Mouse (Mus musculus) cerebellum, adult 11 months (tissue): Measurements from ENCODE around the gene Svop.

Experiments
- DNase-seq: peaks from one replicate; pipeline ENCODE4 v3.0.0; 2022

The Svop gene

DNA sequence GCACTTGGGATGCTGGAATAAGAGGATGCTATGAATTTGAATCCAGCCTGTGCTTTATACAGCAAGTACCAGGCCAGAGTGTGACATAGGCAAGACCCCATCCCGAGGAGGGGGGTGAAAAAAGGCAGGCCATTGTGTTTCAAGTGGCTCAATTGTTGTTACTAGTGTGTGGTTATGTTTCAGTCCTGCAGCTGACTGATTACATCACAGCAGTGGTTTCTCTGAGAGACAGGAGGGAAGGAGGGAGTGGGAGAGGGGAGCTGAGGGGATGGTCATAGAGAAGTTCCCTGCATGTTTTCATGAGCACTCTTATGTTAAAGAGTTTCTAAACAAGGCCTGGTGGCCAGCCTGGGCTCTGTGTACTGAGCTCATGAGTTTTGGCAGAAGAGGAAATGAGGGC lies 11.4 kb upstream of the Svop start:
- no peak for DNase-seq

DNA sequence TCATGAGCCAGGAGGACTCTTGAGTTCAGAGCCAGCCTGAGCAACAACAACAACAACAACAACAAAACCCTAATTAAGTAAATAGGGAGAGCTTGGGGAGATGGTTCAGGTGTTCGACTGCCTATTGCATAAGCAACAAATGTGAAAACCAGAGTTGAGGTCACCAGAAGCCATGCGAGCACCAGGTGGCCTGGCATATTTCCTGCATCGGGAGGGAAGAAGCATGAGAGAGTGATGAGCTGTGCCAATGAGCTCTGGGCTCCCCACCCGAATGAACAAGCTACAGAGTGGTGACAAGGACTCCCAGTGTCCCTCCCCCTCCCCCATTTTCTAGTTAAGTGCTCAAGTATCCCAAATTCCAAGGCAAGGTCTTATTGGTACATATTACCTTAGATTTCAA lies 10.5 kb upstream of the Svop start:
- DNase-seq = no peak

- no peak for DNase-seq
Measured at GRCm38 (mm10) chr5:114100390-114101099, 9.2 kb upstream of the Svop start.

DNA sequence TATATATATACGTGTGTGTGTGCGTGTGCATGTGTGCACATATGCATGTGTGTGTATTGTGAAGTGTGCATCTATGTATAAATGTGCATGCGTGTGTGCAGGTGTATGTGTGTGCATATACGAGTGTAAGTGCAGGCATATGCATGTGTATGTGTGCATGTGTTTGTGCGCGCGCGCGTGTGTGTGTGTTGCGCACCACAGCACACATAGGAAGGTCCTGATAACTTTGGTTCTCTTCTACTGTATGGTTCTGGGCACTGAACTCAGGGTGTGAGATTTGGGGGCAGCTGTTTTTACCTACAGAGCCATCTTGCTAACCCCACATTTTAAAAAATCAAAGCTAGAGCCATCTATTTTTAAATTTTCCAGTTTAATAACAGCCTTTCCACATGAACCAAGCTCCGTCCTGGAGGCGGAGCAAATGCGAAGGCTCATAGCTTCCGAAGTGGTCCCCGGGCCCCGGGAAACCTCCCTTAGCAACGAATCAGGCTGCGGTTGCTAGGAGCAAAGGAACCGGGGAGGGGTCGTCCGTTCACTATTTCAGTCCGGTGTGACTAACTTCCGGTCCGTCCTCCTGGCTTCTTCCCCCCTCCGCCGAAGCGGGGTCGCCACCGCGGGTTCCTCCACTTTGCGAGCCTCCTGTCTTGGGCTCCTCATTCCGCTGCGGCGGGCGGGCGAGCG lies 8.5 kb upstream of the Svop start:
- peak; percentile 91 for DNase-seq

GRCm38 (mm10) chr5:114090421-114091013 lies 853 bp downstream of the Svop start:
- no peak for DNase-seq

DNA sequence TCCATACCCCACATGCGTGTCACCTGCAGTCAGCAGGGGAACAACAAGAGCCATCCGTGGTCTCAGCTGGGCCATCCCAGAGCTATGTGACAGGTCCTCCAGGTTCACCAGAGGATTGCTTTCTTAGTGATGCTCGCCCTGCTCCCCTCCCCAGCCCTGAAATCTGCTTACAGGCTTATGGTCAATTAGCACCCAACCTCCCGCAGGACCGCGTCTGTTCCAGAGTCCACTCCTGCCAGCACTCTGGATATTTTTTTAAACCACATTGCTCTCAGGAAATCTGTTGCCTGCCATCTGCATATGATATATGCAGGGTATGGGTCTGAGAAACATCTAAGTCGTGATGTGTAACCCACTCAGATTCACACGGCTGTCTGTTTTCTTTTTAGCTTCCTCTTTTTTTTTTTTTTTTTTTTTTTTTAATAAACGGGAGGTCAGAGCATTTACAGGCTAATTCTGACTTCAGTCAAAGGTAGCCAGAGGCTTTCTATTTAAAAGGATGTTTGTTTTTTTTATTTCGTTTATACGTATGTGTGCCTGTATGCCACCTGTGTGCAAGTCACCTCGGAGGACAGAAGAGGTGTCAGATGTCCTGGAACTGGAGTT lies 3.4 kb downstream of the Svop start:
- peak; percentile 61 for DNase-seq

DNA sequence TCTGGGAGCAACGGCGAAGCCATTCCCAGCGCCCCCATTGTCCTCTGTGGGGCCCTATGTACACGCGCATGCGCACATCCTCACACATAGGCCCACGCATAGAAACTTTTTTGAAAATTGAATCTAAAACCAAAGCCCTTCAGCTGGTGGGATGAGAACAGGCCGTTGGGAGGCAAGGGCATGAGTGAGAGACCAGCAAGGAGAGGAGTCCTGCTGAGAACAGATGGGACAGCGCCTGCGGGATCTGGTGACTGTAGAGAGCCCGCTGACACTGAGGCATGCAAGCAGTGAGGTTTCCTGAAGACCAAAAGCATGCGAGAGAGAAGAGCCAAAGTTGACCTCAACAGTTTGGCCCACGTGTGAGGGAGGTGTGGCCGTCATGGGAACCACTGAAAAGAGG lies 5.9 kb downstream of the Svop start:
- peak; percentile 50 for DNase-seq

DNA sequence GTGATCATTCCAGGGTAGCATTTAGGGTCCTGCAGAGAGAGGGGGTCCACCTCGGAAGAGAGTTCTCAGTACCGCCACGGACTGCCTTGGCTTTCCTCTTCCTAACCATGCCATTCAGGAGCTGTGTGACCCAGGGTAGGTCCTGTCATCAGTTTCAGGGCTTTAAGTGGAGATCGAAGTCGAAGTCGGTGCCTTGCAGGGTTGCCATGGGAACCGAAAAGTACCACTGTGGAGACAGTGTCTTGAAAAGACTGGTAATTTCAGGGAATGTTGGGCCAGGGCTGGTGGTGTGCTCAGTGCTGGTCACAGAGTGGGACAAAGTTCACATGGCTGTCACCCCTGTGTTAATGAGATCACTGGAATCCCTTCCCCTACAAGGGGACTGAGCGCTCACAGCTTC lies 14.4 kb downstream of the Svop start:
- DNase-seq = no peak

- DNase-seq = no peak
Measured at GRCm38 (mm10) chr5:114072262-114072661, 19.1 kb downstream of the Svop start.

DNA sequence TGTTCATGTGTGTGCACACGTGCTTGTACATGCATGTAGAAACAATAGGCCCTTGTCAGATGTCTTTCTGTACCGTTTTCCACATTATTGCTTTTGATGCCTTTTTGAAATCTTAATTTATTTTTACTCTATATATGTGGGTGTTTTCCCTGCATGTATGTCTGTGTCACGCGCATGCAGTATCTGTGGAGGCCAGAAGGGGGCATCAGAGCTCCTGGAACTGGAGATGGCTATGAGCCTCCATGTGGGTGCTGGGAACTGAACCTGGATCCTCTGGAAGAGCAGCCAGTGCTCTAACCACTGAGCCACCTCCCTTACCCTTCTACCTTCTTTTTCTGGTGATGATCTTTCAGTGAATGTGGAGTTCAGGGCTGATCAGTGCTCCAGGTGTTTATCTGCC lies 20.5 kb downstream of the Svop start:
- DNase-seq = no peak

GRCm38 (mm10) chr5:114067982-114068381 lies 23.4 kb downstream of the Svop start:
- no peak for DNase-seq

DNA sequence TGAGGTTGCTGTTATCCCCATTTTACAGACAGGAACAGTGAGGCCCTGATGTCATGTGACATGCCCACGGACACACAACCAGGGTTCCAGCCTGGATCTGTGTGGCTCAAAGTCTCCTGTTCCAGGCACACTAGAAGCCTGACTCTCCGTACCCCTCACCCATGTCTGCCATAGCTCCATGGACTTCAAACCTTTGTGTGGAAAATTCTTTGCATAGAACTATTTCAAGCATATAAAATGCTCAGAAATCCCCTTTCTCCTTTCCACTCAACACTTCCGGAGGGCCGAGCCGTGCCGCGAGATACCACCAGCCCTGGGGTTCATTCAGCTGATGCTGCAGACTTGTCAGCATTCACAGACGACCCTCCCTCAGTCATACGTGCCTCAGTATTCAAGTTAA lies 23.8 kb downstream of the Svop start:
- no peak for DNase-seq

DNA sequence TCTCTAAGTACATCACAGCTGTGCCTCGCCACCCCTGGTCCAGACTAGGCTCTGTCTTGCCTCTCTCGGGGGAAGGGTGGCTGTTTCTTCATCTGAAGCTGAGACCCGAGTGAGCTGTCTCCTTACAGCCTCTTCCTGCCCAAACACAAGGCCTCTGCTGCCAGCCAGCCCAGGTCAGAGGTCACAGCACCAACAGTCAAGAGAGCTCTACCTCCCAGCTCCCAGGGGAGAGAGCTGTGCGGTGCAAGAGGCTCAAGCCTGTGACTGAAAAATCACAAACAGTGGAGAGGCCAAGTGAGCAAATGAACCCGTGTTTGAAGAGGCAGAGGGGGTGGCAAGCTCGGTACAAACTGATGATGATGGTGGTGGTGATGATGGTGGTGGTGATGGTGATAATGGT lies 24.8 kb downstream of the Svop start:
- DNase-seq = no peak

DNA sequence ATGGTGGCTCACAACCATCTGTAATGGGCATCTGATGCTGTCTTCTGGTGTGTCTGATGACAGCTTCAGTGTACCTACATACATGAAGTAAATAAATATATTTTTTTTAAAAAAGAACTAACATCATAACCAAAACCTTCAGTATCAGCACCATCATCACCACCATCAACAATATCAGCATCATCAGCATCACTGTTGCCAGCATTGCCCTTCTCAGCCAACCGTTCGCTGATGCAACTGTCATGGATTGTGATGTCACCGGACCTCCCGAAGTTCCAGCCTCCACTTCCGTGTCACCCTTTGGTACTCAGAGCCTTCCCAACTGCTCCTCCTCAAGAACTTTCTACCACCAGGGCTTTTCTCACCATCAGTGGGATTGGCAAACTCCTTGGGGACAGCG lies 26.2 kb downstream of the Svop start, which contains the start of gene Usp30:
TSS of gene Usp30 (plus strand) at position 301 of the 400 bp plus-strand sequence.
- no peak for DNase-seq

- no peak for DNase-seq
Measured at GRCm38 (mm10) chr5:114063958-114064357, 27.4 kb downstream of the Svop start.

DNA sequence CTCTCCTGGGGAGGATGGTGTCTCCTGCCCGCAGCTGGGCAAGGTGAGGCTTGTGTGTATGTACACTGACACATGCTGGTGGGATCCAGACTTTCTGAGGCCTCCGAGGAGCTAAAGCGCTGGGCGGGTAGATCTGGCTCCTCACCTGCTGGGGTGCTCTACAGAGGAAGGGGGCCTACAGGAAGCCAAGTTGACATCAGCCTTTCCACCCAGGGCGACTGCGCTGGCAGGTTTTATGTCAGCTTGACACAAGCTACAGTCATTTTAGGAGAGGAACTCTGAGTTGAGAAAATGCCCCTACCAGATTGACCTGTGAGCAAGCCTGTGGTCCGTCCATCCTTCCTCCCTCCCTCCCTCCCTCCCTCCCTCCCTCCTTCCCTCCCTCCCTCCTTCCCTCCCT lies 29.7 kb downstream of the Svop start:
- DNase-seq = no peak

DNA sequence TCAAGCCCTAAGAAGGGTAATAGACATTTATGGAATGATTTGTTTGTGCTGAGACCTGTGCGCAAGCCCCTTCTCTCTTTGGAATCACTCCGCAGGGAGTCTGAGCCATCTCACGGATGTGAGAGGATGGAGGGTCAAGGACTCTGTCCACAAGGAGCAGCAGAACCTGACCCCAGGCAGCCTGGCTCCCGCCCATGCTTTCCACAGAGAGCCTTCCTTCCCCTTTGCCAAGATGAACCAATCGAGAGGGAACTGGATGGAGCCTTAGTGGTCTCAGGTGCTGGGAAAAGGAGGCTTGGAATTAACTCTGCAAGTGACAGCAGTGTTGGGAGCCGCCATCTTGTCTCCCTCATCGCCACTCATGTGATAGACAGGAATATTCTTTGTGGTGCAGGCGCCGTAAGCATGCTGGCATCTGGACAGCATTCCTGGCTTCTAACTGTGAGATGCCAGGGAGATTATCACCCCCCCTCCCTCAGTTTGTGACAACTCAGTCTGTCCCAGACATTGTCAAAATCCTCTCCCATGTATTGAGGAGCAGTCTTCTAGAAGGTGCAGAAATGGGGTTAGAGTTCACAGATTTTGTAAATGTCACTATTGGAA lies 34.1 kb downstream of the Svop start:
- DNase-seq = no peak

GRCm38 (mm10) chr5:114052246-114052761 lies 39.1 kb downstream of the Svop start:
- DNase-seq = peak; percentile 59

- no peak for DNase-seq
Measured at GRCm38 (mm10) chr5:114048731-114049308, 42.5 kb downstream of the Svop start.

GRCm38 (mm10) chr5:114047182-114047581 lies 44.2 kb downstream of the Svop start:
- DNase-seq = no peak

GRCm38 (mm10) chr5:114046604-114047003 lies 44.8 kb downstream of the Svop start:
- no peak for DNase-seq

GRCm38 (mm10) chr5:114046151-114046550 lies 45.2 kb downstream of the Svop start:
- DNase-seq = no peak

GRCm38 (mm10) chr5:114045134-114045533 lies 46.2 kb downstream of the Svop start:
- no peak for DNase-seq
